Mouse (Mus musculus) kidney, adult 2 months (tissue): ENCODE data around the gene Cptp.

Experiments
- CTCF ChIP-seq: fragments of 200-500 bp; conservative IDR thresholded peaks from 2 replicates; pipeline ENCODE4 v1.5.1; 2011; ENCODE audit warnings: low read depth, mild to moderate bottlenecking, control low read depth, low read length, moderate library complexity, mixed read lengths; ENCODE audit not compliant: insufficient read depth, insufficient read length
- POLR2A ChIP-seq: fragments of 200-500 bp; IDR thresholded peaks from one replicate; pipeline ENCODE4 v1.6.1; 2011; ENCODE audit warnings: low read depth, low read length, control low read depth

DNA sequence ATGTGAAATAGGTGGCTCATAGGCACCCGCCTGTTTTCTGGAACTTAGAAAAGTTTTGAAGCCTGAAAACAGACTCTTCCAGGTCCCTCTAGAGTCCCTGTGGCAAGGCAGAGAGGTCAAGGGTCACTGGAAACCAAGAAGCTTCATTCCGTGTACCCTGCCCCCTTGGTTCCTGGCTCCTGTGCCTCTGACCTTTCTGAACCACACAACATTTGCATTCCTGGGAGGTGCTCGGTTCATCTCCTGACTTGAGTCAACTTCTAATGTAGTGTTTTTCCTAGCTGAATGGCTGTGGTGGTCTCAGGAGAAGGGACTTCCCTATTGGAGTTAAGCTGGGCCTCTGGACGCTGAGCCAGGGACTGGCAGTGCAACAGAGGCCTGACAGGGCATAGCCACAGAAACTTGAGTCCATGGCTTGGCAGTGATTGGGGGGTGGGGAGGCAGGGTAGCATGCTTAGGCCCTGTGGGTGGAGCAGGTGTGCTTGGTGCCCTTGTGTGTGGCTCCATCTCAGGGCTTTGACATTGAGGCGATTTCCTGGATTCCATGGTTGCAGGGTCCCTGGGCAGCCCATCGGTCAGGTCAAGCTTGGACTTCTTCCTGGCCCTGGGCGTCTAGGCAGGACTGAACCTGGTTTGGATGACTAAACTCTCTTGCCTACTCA, 20.7 kb downstream of the Cptp start:
- TF ChIP-seq POLR2A (no peak), CTCF (no peak)
